Mouse (Mus musculus) embryonic facial prominence, embryonic 13.5 days (tissue): Measurements from ENCODE around the gene Atxn7l1. TPM values are rescaled to one million over a fixed set of nuclear protein-coding genes. Genes with fewer than 3 reads are reported as not detected.

Source experiments
- ATAC-seq: fragments of 200-750 bp; cut with Nextera tagmentation; 2 replicates; pipeline ENCODE4 v1.8.0; 2017; ENCODE audit warnings: low read depth; ENCODE audit not compliant: insufficient number of reproducible peaks, insufficient read depth, low FRiP score, low TSS enrichment
- H3K27ac ChIP-seq: fragments of 300-500 bp; sonication (generic); 2 replicates; pipeline ENCODE4 v1.5.1; 2015; ENCODE audit warnings: moderate library complexity, mild to moderate bottlenecking, inconsistent platforms
- H3K27me3 ChIP-seq: fragments of 300-500 bp; sonication (generic); 2 replicates; pipeline ENCODE4 v1.6.1; 2015; ENCODE audit warnings: mild to moderate bottlenecking, inconsistent platforms
- H3K36me3 ChIP-seq: fragments of 300-500 bp; sonication (generic); 2 replicates; pipeline ENCODE4 v1.6.1; 2015; ENCODE audit warnings: mild to moderate bottlenecking, inconsistent platforms
- H3K4me1 ChIP-seq: fragments of 300-500 bp; sonication (generic); 2 replicates; pipeline ENCODE4 v1.6.1; 2015; ENCODE audit warnings: inconsistent platforms
- H3K4me2 ChIP-seq: fragments of 300-500 bp; sonication (generic); 2 replicates; pipeline ENCODE4 v1.6.1; 2015; ENCODE audit warnings: moderate library complexity, mild to moderate bottlenecking, inconsistent platforms
- H3K4me3 ChIP-seq: fragments of 300-500 bp; sonication (generic); 2 replicates; pipeline ENCODE4 v1.5.1; 2015; ENCODE audit warnings: mild to moderate bottlenecking, inconsistent platforms
- H3K9ac ChIP-seq: fragments of 300-500 bp; sonication (generic); 2 replicates; pipeline ENCODE4 v1.6.1; 2015; ENCODE audit warnings: mild to moderate bottlenecking, inconsistent platforms
- H3K9me3 ChIP-seq: fragments of 300-500 bp; sonication (generic); 2 replicates; pipeline ENCODE4 v1.6.1; 2016; ENCODE audit warnings: inconsistent platforms
- WGBS: fragments of 180-500 bp; shearing (Covaris S2); methylation state at CpG from one replicate; pipeline ENCODE4 v1.1.7; 2015; ENCODE audit warnings: mixed read lengths; 5-methylcytosine and 5-hydroxymethylcytosine counted together
- polyA plus RNA-seq: library from polyadenylated mRNA; unstranded; fragments of >200 nt; fragmentation: Nextera tagmentation; extraction: Ambion mirVana; gene quantifications from 2 replicates; pipeline ENCODE4 v1.2.1, GENCODE M21; 2015

Gene Atxn7l1
- polyA plus RNA-seq, 1 experiment from 2014 or later = 16.4 TPM

DNA sequence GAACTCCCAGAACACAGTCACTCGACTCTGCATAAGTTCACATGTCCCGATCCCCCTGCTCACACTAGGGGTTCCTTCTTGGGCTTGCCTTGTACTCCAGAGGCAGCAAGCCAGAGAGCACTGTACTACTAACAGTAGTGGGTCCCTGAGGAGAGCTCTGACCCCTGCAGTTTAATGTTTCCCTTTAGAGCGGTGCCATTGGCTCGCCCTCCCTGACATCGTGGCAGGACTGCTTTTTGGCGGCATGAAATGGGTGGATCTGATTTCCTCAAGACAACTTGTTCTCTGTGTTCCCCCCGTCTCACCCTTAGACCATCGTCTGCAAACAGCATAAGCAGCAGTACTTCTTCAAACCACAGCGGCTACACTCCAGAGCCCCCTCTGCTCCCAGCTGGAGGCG, 210.9 kb downstream of the Atxn7l1 start:
- Histone ChIP-seq H3K4me3 (no peak overlapping the region), H3K4me1 (peaks cover 15% of the 10 kb centered on the region), H3K9me3 (no peaks in the 10 kb centered on the region), H3K9ac (no peak overlapping the region), H3K27ac (no peak overlapping the region), H3K36me3 (peaks cover 24% of the 10 kb centered on the region), H3K27me3 (no peaks in the 10 kb centered on the region), H3K4me2 (no peak overlapping the region)
- ATAC-seq = no peak
- 79% methylated on average over 10 of the region's 10 CpGs for WGBS

DNA sequence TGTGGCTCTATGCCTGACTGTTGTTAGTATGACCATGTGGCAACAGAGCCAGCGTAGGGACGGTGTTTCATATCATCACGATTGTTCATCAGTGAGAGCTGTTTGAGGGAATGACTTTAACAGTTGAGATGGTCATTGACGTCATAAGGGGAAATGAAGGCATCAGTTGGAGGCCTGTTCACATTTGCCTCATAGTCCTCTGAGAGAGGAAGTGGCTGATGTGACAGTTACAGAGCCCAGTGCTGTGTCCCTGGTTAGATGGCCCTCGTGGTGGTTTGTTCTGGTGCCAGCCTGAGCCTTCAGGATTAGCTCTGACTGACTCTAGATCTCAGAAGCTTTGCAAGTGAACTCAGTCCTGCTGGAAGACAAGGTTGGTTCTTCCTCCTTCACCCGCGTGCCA, 211.7 kb downstream of the Atxn7l1 start:
- Histone ChIP-seq H3K27me3 (no peaks in the 10 kb centered on the region), H3K36me3 (peaks cover 20% of the 10 kb centered on the region), H3K9ac (no peak overlapping the region), H3K4me1 (peaks cover 15% of the 10 kb centered on the region), H3K4me2 (no peak overlapping the region), H3K4me3 (no peak overlapping the region), H3K27ac (no peak overlapping the region), H3K9me3 (no peaks in the 10 kb centered on the region)
- WGBS = 94% methylated on average over 7 of the region's 7 CpGs
- no peak for ATAC-seq

GRCm38 (mm10) chr12:33359878-33360482, 212.5 kb downstream of the Atxn7l1 start:
- no peaks in the 10 kb centered on the region for H3K27me3 ChIP-seq
- H3K4me3 ChIP-seq = no peak overlapping the region
- 72% methylated on average over 5 of the region's 5 CpGs for WGBS
- no peak overlapping the region for H3K9ac ChIP-seq
- peaks cover 20% of the 10 kb centered on the region for H3K36me3 ChIP-seq
- H3K9me3 ChIP-seq = no peaks in the 10 kb centered on the region
- peaks cover 15% of the 10 kb centered on the region for H3K4me1 ChIP-seq
- no peak overlapping the region for H3K4me2 ChIP-seq
- H3K27ac ChIP-seq = peak overlapping the region; percentile 22; the same call in 1 of the 2 replicates
- no peak for ATAC-seq

GRCm38 (mm10) chr12:33360729-33361128, 213.2 kb downstream of the Atxn7l1 start:
- Histone ChIP-seq H3K9me3 (no peaks in the 10 kb centered on the region), H3K4me3 (no peak overlapping the region), H3K4me1 (peaks cover 15% of the 10 kb centered on the region), H3K9ac (no peak overlapping the region), H3K27me3 (no peaks in the 10 kb centered on the region), H3K27ac (peak overlapping the region; percentile 22; the same call in 1 of the 2 replicates), H3K36me3 (peaks cover 17% of the 10 kb centered on the region), H3K4me2 (no peak overlapping the region)
- 40% methylated on average over 6 of the region's 6 CpGs for WGBS
- ATAC-seq = no peak

DNA sequence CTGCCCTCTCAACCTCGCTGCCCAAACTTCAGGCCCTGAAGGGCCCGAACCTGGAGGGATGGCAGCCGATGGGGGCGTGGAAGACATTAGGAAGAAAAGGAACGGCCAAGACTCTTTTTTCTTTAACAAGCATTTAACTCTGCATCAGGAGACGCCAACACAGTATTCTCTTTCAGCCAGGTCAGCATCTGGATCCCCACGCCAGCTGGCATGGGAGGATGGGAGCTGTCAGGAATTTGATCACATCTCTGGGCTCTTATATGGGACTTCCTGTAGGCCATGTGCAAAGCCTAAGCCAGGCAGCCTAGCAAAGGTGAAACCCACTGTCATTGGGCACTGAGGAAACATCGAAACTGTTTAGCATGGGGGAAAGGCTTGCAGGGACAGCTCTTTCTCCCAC, 217.0 kb downstream of the Atxn7l1 start:
- Histone ChIP-seq H3K27ac (no peak overlapping the region), H3K9me3 (no peaks in the 10 kb centered on the region), H3K4me3 (no peak overlapping the region), H3K27me3 (no peaks in the 10 kb centered on the region), H3K36me3 (peaks cover 13% of the 10 kb centered on the region), H3K9ac (no peak overlapping the region), H3K4me1 (peaks cover 11% of the 10 kb centered on the region), H3K4me2 (no peak overlapping the region)
- ATAC-seq = no peak
- 80% methylated on average over 8 of the region's 8 CpGs for WGBS

DNA sequence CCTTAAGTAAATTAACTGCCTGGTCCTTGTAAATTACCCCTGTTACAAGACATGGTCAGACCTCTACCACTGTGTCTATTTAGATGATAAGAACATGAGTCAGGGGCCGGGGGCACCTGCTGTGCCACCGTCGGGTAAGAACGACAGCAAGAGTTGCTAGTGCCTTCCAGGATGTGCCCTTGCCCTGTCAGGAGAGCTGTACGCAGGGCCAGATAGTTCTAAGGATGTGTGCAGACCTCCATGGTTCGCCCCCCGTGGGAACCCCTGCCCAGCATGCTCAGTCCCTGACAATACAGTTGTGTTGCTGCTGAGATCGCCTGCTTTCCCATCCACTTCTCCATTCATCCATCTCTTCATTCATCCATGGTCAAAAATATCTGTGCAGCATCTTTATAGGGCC, 217.6 kb downstream of the Atxn7l1 start:
- H3K36me3 ChIP-seq = peaks cover 10% of the 10 kb centered on the region
- no peaks in the 10 kb centered on the region for H3K9me3 ChIP-seq
- H3K4me3 ChIP-seq = no peak overlapping the region
- ATAC-seq = no peak
- no peak overlapping the region for H3K27ac ChIP-seq
- H3K4me1 ChIP-seq = peaks cover 8% of the 10 kb centered on the region
- WGBS = 93% methylated on average over 8 of the region's 8 CpGs
- H3K27me3 ChIP-seq = no peaks in the 10 kb centered on the region
- no peak overlapping the region for H3K4me2 ChIP-seq
- H3K9ac ChIP-seq = no peak overlapping the region

DNA sequence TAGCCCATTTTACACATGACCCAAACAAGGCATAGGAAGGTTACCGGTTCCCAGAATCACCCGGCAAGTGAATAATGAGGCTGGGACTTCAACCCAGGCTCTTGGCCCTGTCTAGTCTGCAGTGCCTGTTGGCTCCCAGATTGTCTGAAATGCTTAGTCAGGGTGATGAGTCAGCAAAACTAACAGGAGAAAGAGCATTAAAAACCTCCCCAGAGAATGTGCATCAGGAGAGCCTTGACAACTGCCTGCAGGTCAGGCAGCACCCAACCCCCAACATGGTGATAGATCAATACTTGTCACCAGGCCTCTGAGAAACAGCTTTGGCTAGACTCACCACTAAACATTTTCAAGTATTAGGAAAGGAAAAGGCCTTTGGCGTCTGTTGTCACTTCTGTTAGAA, 222.1 kb downstream of the Atxn7l1 start:
- no peaks in the 10 kb centered on the region for H3K4me1 ChIP-seq
- 87% methylated on average over 3 of the region's 3 CpGs for WGBS
- H3K9ac ChIP-seq = no peak overlapping the region
- H3K4me2 ChIP-seq = no peak overlapping the region
- H3K9me3 ChIP-seq = no peaks in the 10 kb centered on the region
- peaks cover 10% of the 10 kb centered on the region for H3K36me3 ChIP-seq
- H3K27me3 ChIP-seq = no peaks in the 10 kb centered on the region
- H3K4me3 ChIP-seq = no peak overlapping the region
- no peak overlapping the region for H3K27ac ChIP-seq
- no peak for ATAC-seq

DNA sequence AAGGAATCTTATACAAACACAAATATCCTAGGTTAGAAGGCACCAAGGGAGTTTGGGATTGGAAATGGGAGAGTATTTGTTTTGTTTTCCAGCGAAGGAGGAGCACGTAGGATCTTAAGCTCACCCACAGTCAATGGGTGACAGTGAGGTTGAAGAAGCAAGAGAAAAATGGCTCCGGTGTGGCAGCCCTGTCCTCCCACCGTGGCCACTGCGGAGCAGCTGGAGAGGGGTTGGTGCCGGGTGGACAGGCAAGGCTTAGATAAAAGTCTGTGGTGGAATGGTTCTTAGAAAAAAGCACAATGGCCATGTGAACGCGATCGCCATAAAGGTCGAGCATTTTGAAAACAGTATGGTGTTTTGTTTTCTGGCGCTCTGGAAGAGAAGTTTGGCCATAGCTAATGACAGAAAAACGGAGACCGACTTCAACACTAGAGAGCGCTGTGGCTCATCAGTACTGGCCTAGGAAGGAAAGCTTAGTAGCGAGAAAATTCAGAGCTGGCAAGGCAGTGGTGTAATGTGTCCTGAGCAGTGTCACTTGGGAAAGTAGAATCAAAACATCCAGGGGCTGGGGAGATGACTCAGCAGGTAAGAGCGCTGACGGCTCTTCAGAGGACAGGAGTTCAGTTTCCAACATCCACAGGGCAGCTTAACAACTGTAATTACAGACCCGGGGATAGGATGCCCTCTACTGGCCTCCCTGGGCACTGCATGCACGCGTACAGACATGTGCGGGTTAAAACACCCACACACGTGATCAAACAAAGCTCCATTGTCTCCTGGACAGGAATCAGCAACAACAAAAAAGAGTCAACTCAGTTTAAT, 232.3 kb downstream of the Atxn7l1 start:
- WGBS = 19% methylated on average over 22 of the region's 22 CpGs
- Histone ChIP-seq H3K27me3 (no peaks in the 10 kb centered on the region), H3K27ac (no peak overlapping the region), H3K9me3 (no peaks in the 10 kb centered on the region), H3K36me3 (no peaks in the 10 kb centered on the region), H3K4me2 (peak overlapping the region; percentile 49), H3K4me3 (peak overlapping the region; percentile 21; the same call in 1 of the 2 replicates), H3K9ac (no peak overlapping the region), H3K4me1 (peaks cover 2% of the 10 kb centered on the region; the same call in 1 of the 2 replicates)
- ATAC-seq = no peak

DNA sequence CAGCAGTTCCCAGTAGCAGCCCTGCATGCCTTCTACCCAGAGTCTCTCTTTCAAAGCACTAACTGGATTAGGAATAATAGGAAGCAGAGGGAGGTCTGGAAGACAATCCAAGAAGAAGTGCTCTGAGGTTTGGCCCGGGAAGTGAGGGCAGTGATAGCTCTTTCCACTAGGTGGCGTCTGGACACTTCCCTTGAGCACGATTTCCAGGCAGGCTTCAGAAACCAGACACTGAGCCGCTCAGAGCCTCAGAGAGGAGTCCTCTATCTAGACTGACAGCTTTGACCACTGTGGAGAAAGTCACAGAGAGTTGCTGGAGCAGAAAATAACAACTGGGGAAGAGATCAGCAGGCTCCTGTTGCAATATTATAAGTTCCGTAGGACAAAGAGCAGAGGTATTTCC, 241.3 kb downstream of the Atxn7l1 start:
- Histone ChIP-seq H3K4me1 (no peaks in the 10 kb centered on the region), H3K9ac (no peak overlapping the region), H3K9me3 (no peaks in the 10 kb centered on the region), H3K4me2 (no peak overlapping the region), H3K4me3 (no peak overlapping the region), H3K27ac (no peak overlapping the region), H3K27me3 (no peaks in the 10 kb centered on the region), H3K36me3 (no peaks in the 10 kb centered on the region)
- 7% methylated on average over 5 of the region's 5 CpGs for WGBS
- peak; percentile 53; the same call in 1 of the 2 replicates for ATAC-seq

GRCm38 (mm10) chr12:33390844-33391560, 243.5 kb downstream of the Atxn7l1 start:
- ATAC-seq = no peak
- no peak overlapping the region for H3K4me2 ChIP-seq
- no peak overlapping the region for H3K4me3 ChIP-seq
- H3K27me3 ChIP-seq = no peaks in the 10 kb centered on the region
- H3K36me3 ChIP-seq = no peaks in the 10 kb centered on the region
- 58% methylated on average over 2 of the region's 2 CpGs for WGBS
- peaks cover 7% of the 10 kb centered on the region for H3K4me1 ChIP-seq
- no peaks in the 10 kb centered on the region for H3K9me3 ChIP-seq
- no peak overlapping the region for H3K9ac ChIP-seq
- no peak overlapping the region for H3K27ac ChIP-seq

- Histone ChIP-seq H3K4me2 (peak within 1 kb of the TSS; percentile 68), H3K9me3 (no peaks in the 10 kb centered on the region), H3K36me3 (no peaks in the 10 kb centered on the region), H3K9ac (peak within 1 kb of the TSS; percentile 62), H3K4me1 (peaks cover 7% of the 10 kb centered on the region), H3K27ac (no peak within 1 kb of the TSS), H3K4me3 (peak within 1 kb of the TSS; percentile 35), H3K27me3 (no peaks in the 10 kb centered on the region)
- ATAC-seq = no peak
- 11% methylated on average over 24 of the region's 24 CpGs for WGBS
These were observed 247.5 kb downstream of the Atxn7l1 start, which contains the start of gene Efcab10 for GRCm38 (mm10) chr12:33394804-33395623. Gene Efcab10 (plus strand): TSS chr12:33394854.
